Mouse (Mus musculus) MEL (cell line): ENCODE data around the gene Dusp23.

ENCODE experiments used
- CHD2 ChIP-seq: IDR thresholded peaks from 2 replicates; pipeline ENCODE4 v1.6.1; 2011; ENCODE audit warnings: low read length, improper control_type of control experiment
- CTCF ChIP-seq, 3 experiments: IDR thresholded peaks in 2 of 3; conservative IDR thresholded peaks in 1 of 3; 2 replicates each; pipeline ENCODE4 v1.5.1; 2011 to 2012; ENCODE audit warnings: low read length in 3 of 3, low read depth in 2 of 3, mild to moderate bottlenecking in 2 of 3, improper control_type of control experiment in 1 of 3, inconsistent platforms in 1 of 3, mixed read lengths in 1 of 3, moderate library complexity in 1 of 3; ENCODE audit not compliant: control insufficient read depth in 1 of 3, insufficient read depth in 1 of 3, poor library complexity in 1 of 3, severe bottlenecking in 1 of 3
- E2F4 ChIP-seq: IDR thresholded peaks from 2 replicates; pipeline ENCODE4 v1.6.1; 2011; ENCODE audit warnings: low read depth, low read length, improper control_type of control experiment, borderline replicate concordance
- EP300 ChIP-seq, 2 experiments: IDR thresholded peaks; 2 replicates each; pipeline ENCODE4 v1.6.1; 2011; ENCODE audit warnings: improper control_type of control experiment in 2 of 2, low read length in 2 of 2, low read depth in 1 of 2, mild to moderate bottlenecking in 1 of 2
- ETS1 ChIP-seq: IDR thresholded peaks from 2 replicates; pipeline ENCODE4 v1.6.1; 2012; ENCODE audit warnings: low read depth, mild to moderate bottlenecking, inconsistent platforms, low read length, improper control_type of control experiment, moderate library complexity
- MAX ChIP-seq: IDR thresholded peaks from 2 replicates; pipeline ENCODE4 v1.6.1; 2011; ENCODE audit warnings: low read length, improper control_type of control experiment
- POLR2A ChIP-seq, 2 experiments: IDR thresholded peaks; 2 replicates each; pipeline ENCODE4 v1.6.1; 2011 to 2012; ENCODE audit warnings: low read length in 2 of 2, mild to moderate bottlenecking in 2 of 2, control low read depth in 1 of 2, improper control_type of control experiment in 1 of 2, low read depth in 1 of 2, moderate library complexity in 1 of 2; ENCODE audit not compliant: control insufficient read depth in 1 of 2, insufficient read depth in 1 of 2, poor library complexity in 1 of 2
- TCF12 ChIP-seq: IDR thresholded peaks from 2 replicates; pipeline ENCODE4 v1.6.1; 2014; ENCODE audit warnings: low read depth, mild to moderate bottlenecking, inconsistent platforms, low read length, improper control_type of control experiment, moderate library complexity
- USF1 ChIP-seq: IDR thresholded peaks from 2 replicates; pipeline ENCODE4 v1.6.1; 2014; ENCODE audit warnings: low read depth, mild to moderate bottlenecking, inconsistent platforms, low read length, improper control_type of control experiment, moderate library complexity
- ZC3H11A ChIP-seq: IDR thresholded peaks from 2 replicates; pipeline ENCODE4 v1.6.1; 2012; ENCODE audit warnings: low read depth, mild to moderate bottlenecking, inconsistent platforms, low read length, improper control_type of control experiment

GRCm38 (mm10) chr1:172629831-172630230 lies 2.9 kb downstream of the Dusp23 start:
- TF ChIP-seq CTCF (IDR thresholded peaks at IDR 0.05 in 2 of 3, conservative IDR thresholded peaks at IDR 0.05 in 1 of 3; ENCODE audit: control insufficient read depth in 1 of 3, insufficient read depth in 1 of 3, low read depth in 2 of 3, low read length in 3 of 3, poor library complexity in 1 of 3, severe bottlenecking in 1 of 3) = no peak
- TF ChIP-seq EP300 (IDR thresholded peaks at IDR 0.05; ENCODE audit: low read depth in 1 of 2, low read length in 2 of 2) = no peak
- TF ChIP-seq TCF12 = no peak
- TF ChIP-seq MAX = no peak
- TF ChIP-seq POLR2A (IDR thresholded peaks at IDR 0.05; ENCODE audit: control insufficient read depth in 1 of 2, insufficient read depth in 1 of 2, low read depth in 1 of 2, low read length in 2 of 2, poor library complexity in 1 of 2) = no peak
- TF ChIP-seq USF1 = no peak
- no peak for TF ChIP-seq ETS1
- no peak for TF ChIP-seq ZC3H11A
- TF ChIP-seq CHD2 = no peak
- TF ChIP-seq E2F4 = no peak
